Mouse (Mus musculus) adrenal gland, adult (tissue): ENCODE measurements at regions not wholly inside any gene's neighbourhood (a gene's known extent, or its start where the extent isn't known, plus 50 kb on each side); places are given as distances from the start of the nearest gene placed in this dataset.
"Not testable (repeated sequence)": the region's sequence is repeated elsewhere in the genome, so short reads cannot be mapped to it uniquely, and the experiment has no call there.

ENCODE experiments used
- DNase-seq, 2 experiments: peaks; one replicate each; pipeline ENCODE4 v3.0.0; 2022 to 2023; ENCODE audit warnings: low spot score in 1 of 2; ENCODE audit not compliant: inconsistent age in 2 of 2

DNA sequence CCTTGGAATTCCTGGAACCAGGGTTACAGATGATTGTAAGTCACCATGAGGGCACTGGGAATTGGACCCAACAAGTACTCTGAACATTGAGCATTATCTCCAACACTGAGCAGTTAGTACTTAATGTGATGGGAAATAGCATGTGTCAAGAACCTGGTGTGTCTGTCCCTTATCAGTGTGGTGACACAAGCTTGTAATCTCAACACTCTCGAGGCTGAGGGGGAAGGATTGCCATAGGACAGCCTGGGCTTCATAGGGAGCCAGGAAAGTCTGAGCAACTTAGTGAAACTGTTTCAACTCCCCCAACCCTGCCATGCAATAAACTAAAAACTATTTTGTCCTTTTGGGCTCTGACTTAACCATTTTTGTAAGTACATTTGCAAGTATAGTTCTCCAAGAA, 100.0 kb downstream of the Wdr20rt start:
- DNase-seq, result no peak

GRCm38 (mm10) chr12:65328532-65328931, 103.2 kb downstream of the Wdr20rt start:
- DNase-seq, result no peak

DNA sequence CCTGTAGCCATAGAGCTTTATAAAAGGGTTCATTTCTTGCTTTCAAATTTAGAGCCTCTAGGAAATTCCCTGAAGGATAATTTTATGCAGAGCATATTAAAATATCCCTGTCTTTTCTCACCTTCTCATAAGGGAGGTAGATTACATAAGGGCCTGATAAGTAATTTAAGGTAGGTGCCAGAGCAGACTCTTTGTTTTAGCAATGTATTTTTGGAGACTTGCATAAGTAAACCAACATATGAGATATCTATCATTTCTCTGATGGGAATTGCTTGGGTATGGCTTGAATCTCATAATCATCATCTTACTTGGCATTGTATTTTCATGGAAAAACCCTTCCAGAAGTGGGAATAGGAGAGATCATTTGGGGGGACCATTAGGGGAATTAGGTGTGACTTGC, 104.4 kb downstream of the Wdr20rt start:
- no peak for DNase-seq

GRCm38 (mm10) chr12:65340009-65340408, 114.7 kb downstream of the Wdr20rt start:
- peak in 1 of 2 experiments; percentile 18 for DNase-seq

DNA sequence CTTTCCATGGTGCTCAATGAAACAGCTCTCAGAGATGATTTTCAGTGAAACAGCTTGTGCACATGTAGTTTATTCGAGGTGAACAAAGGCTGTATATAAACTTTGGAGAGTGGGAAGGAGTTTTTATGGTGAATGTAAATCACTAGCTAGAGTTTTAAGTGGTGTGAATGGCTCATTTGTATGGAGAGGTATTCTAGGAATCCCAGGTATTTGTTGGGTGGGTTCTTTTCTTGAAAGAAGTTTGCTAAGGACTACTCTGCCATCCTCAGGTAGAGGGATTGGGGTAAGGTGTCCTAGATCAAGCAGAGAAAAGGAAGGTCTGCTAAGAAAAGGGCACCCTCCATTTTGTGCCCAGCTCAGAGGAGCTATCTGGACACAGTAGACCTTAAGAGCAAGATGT, 121.9 kb downstream of the Wdr20rt start:
- no peak for DNase-seq

- no peak for DNase-seq
Measured at GRCm38 (mm10) chr12:65349535-65349934, 124.2 kb downstream of the Wdr20rt start.

DNA sequence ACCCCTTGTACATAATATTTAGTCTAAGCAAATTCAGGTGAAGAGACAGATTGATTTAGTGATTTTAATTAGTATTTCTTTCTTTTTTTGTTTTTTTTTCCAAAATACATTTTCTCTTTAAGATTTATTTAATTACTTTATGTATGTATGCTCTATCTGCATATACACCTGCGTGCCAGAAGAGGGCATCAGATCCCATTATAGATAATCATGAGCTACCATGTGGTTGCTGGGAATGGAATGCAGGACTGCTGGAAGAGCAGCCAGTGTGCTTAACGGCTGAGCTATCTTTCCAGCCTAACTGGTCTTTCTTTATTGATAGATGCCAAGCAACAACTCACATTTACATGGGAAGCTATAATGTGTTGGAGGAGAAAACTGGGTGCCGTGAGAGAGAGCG, 138.9 kb downstream of the Wdr20rt start:
- no peak for DNase-seq

DNA sequence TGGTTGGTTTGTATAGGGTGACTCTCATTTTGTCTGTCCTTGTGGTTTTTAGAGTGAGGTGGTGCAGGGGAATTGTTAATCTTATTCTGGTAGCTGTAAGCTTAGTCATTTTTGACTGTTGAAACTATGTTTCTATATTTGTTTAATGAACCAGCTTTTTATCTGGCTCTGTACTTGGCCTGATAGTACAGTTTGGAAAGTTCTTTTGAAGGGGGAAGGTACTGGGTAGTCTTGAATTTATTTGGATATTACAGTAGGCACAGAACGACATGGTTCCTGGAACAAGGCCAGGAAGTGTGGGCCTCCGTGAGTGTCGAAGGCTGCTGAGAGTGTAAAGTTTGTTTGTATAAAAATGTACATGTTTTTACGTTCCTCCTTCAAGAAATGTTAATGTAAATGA, 142.0 kb downstream of the Wdr20rt start:
- DNase-seq, result no peak

DNA sequence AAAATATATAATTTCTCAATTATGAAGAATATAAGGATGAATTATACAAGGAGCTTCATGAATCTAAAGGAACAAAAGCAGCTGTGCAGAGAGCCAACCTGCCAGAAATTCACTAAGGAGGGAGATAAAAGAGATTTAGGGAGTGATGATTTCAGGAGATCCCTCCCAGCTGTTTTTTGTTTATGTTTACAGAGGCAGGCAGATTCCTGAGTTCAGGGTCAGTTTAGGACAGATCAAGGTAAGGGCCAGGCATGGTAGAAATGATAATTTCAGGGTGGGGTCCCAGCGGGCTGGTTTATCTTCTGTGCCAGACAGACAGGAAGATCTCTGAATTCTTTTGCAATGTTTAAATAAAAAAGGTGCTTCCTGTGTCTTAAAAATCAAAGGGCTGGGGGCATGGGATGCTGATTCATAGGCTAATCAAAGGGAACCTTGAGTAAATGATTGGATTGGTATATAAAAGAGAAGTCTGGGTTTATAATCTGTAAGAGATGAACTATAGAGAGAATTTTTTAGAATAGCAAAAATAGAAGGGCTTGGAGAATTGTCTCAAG, 142.6 kb downstream of the Wdr20rt start:
- DNase-seq, result no peak

GRCm38 (mm10) chr12:65371650-65372049, 146.3 kb downstream of the Wdr20rt start:
- no peak for DNase-seq

GRCm38 (mm10) chr12:65379321-65379720, 154.0 kb downstream of the Wdr20rt start:
- DNase-seq, result no peak

DNA sequence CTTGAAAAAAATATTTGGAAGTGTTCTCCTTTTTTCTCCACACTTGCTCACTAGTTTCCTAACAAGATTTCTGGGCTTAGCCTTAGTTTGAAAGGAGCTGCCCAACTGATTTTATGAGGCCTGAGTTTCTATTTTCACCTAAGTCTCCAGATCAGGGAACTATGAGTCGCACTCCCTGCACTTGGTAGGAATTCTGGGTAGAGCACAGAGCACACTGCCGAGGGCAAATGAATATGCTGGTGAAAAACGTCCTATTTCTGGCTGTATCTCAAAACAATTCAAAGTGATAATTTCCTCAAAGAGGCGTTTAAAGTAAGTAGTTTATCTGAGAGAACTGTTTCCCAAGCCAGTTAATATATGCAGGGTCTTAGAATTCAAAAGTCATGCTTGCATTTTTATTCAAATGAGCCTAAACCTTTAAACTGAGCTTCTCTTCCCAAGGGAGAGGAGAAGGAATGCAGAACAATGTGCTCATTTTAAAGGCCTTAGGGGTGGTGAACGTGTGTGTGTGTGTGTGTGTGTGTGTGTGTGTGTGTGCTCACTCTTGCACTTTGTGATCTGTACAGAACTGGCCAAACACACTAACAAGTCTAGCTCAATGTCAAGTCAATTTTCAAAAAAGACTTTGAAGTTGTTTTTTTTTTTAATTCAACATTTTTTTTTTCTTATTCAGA, 156.9 kb downstream of the Wdr20rt start:
- no peak for DNase-seq

- not testable (repeated sequence) for DNase-seq
Measured at GRCm38 (mm10) chr12:65382796-65383195, 157.5 kb downstream of the Wdr20rt start.

- no peak for DNase-seq
Measured at GRCm38 (mm10) chr12:65386005-65386645, 160.8 kb downstream of the Wdr20rt start.

DNA sequence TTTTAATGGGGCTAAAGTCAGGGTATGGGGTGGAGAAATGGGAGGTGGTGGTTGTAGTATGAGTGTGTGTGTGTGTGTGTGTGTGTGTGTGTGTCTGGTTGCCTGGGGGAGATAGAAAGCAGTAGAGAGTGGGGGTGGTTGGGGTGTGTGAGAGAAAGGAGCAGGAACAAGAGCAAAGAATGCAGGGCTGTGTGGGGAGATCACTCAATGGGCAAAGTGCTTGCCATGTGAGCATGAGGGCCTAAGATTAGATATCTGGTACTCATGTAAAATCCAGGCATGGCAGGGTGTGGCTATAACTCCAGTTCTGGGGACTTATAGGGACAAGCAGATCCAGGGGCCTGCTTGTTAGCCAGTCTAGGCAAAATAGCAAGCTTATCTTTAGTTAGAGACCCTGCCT, 161.7 kb downstream of the Wdr20rt start:
- DNase-seq, result no peak

- no peak for DNase-seq
Measured at GRCm38 (mm10) chr12:65389512-65389911, 164.2 kb downstream of the Wdr20rt start.

- DNase-seq, result no peak
Measured at GRCm38 (mm10) chr12:65390330-65390729, 165.0 kb downstream of the Wdr20rt start.

- peak in 1 of 2 experiments; percentile 33 for DNase-seq
Measured at GRCm38 (mm10) chr12:65401728-65402419, 176.6 kb downstream of the Wdr20rt start.

GRCm38 (mm10) chr12:65403124-65403523, 177.8 kb downstream of the Wdr20rt start:
- no peak for DNase-seq

DNA sequence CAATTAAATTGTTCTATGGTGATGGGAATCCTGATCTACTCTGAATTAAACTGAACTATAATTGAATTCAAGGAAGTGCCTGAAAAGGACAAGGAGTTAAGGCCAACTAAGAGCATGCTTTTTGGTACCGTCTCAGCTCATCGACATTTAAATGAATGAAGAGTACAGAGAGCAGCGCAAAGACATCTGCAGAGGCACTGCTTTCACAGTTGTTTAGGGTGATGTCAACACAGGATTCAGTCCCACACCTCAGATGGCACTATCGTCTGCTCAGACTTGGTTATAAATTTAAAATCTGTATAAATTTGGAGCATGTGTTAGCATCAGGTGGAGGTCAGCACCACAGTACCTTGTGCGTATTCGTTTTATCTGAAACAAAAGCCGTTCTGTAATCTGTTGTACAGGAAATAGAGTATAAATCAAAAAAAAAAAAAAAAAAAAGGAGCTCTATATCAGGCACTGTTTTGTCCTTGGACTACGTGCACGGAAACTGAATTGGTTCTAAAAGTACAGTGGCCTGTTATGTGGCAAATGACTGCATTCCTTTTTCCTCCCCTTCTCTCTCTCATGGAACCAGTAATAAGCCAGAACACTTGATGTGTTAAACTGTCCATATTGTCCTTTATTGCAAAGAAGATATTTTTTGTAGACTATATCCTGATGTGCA, 187.8 kb downstream of the Wdr20rt start:
- DNase-seq, result no peak

GRCm38 (mm10) chr12:65414393-65414792, 189.1 kb downstream of the Wdr20rt start:
- no peak for DNase-seq
